Mouse (Mus musculus) testis, adult 2 months (tissue): ENCODE data around the gene Igflr1.

Source experiments
- CTCF ChIP-seq: fragments of 200-500 bp; IDR thresholded peaks from 2 replicates; pipeline ENCODE4 v1.5.1; 2012; ENCODE audit warnings: low read depth, mild to moderate bottlenecking, inconsistent platforms, low read length, moderate library complexity; ENCODE audit not compliant: control insufficient read depth, insufficient read depth, insufficient replicate concordance
- POLR2A ChIP-seq: fragments of 200-500 bp; IDR thresholded peaks from 2 replicates; pipeline ENCODE4 v1.6.1; 2012; ENCODE audit warnings: low read depth, mild to moderate bottlenecking, inconsistent platforms, low read length, moderate library complexity; ENCODE audit not compliant: control insufficient read depth

GRCm38 (mm10) chr7:30520396-30520795, 44.8 kb upstream of the Igflr1 start:
- no peak for TF ChIP-seq CTCF
- no peak for TF ChIP-seq POLR2A
